Mouse (Mus musculus): Measurements from ENCODE around the gene Olfr49.

Gene Olfr49

GRCm38 (mm10) chr14:54262622-54263021, 22.1 kb downstream of the Olfr49 start:
- no peak for DNase-seq (ENCODE audit: extremely low spot score, low read depth, low spot score)

- DNase-seq (ENCODE audit: extremely low spot score, low read depth, low spot score): no peak
These were observed 23.4 kb downstream of the Olfr49 start for GRCm38 (mm10) chr14:54261386-54261785.

- DNase-seq (ENCODE audit: extremely low spot score, low read depth, low spot score): no peak
These were observed 24.5 kb downstream of the Olfr49 start for GRCm38 (mm10) chr14:54260196-54260595.

GRCm38 (mm10) chr14:54259722-54260085, 25.0 kb downstream of the Olfr49 start:
- DNase-seq (ENCODE audit: extremely low spot score, low read depth, low spot score): peak; percentile 20

- DNase-seq (ENCODE audit: extremely low spot score, low read depth, low spot score): peak; percentile 70
These were observed 25.6 kb downstream of the Olfr49 start for GRCm38 (mm10) chr14:54259003-54259721.

- DNase-seq (ENCODE audit: extremely low spot score, low read depth, low spot score): no peak
These were observed 26.5 kb downstream of the Olfr49 start for GRCm38 (mm10) chr14:54258131-54258670.

GRCm38 (mm10) chr14:54254670-54255202, 30.0 kb downstream of the Olfr49 start:
- no peak for DNase-seq (ENCODE audit: extremely low spot score, low read depth, low spot score)

GRCm38 (mm10) chr14:54253741-54254291, 30.9 kb downstream of the Olfr49 start, which contains the start of the genes Dad1 and Abhd4:
Gene Dad1, minus strand, starts transcription at chr14:54254104.
Gene Abhd4, plus strand, starts transcription at chr14:54254188.
- peak; percentile 96 for DNase-seq (ENCODE audit: extremely low spot score, low read depth, low spot score)

GRCm38 (mm10) chr14:54250122-54250521, 34.6 kb downstream of the Olfr49 start:
- no peak for DNase-seq (ENCODE audit: extremely low spot score, low read depth, low spot score)

- no peak for DNase-seq (ENCODE audit: extremely low spot score, low read depth, low spot score)
These were observed 35.4 kb downstream of the Olfr49 start for GRCm38 (mm10) chr14:54249326-54249725.

- DNase-seq (ENCODE audit: extremely low spot score, low read depth, low spot score): no peak
These were observed 38.5 kb downstream of the Olfr49 start for GRCm38 (mm10) chr14:54246232-54246631.

- no peak for DNase-seq (ENCODE audit: extremely low spot score, low read depth, low spot score)
These were observed 40.6 kb downstream of the Olfr49 start for GRCm38 (mm10) chr14:54244183-54244582.

- no peak for DNase-seq (ENCODE audit: extremely low spot score, low read depth, low spot score)
These were observed 44.2 kb downstream of the Olfr49 start for GRCm38 (mm10) chr14:54240542-54240941.

- no peak for DNase-seq (ENCODE audit: extremely low spot score, low read depth, low spot score)
These were observed 45.6 kb downstream of the Olfr49 start for GRCm38 (mm10) chr14:54239002-54239736.

GRCm38 (mm10) chr14:54236881-54237280, 47.9 kb downstream of the Olfr49 start:
- no peak for DNase-seq (ENCODE audit: extremely low spot score, low read depth, low spot score)

GRCm38 (mm10) chr14:54235825-54236540, 48.8 kb downstream of the Olfr49 start:
- no peak for DNase-seq (ENCODE audit: extremely low spot score, low read depth, low spot score)

- DNase-seq (ENCODE audit: extremely low spot score, low read depth, low spot score): no peak
These were observed 50.3 kb downstream of the Olfr49 start for GRCm38 (mm10) chr14:54234231-54235040.

- DNase-seq (ENCODE audit: extremely low spot score, low read depth, low spot score): no peak
These were observed 51.1 kb downstream of the Olfr49 start for GRCm38 (mm10) chr14:54233559-54234143.

- DNase-seq (ENCODE audit: extremely low spot score, low read depth, low spot score): no peak
These were observed 51.8 kb downstream of the Olfr49 start for GRCm38 (mm10) chr14:54232811-54233558.

Measured in hindlimb bud, embryonic 11.5 days (tissue).